Mouse (Mus musculus) embryo, embryonic 10.5 days (tissue): ENCODE measurements around the gene Fcrl5.

Source experiments
- DNase-seq: peaks from one replicate; pipeline ENCODE4 v3.0.0-alpha.2; 2015; ENCODE audit warnings: low spot score

The Fcrl5 gene

DNA sequence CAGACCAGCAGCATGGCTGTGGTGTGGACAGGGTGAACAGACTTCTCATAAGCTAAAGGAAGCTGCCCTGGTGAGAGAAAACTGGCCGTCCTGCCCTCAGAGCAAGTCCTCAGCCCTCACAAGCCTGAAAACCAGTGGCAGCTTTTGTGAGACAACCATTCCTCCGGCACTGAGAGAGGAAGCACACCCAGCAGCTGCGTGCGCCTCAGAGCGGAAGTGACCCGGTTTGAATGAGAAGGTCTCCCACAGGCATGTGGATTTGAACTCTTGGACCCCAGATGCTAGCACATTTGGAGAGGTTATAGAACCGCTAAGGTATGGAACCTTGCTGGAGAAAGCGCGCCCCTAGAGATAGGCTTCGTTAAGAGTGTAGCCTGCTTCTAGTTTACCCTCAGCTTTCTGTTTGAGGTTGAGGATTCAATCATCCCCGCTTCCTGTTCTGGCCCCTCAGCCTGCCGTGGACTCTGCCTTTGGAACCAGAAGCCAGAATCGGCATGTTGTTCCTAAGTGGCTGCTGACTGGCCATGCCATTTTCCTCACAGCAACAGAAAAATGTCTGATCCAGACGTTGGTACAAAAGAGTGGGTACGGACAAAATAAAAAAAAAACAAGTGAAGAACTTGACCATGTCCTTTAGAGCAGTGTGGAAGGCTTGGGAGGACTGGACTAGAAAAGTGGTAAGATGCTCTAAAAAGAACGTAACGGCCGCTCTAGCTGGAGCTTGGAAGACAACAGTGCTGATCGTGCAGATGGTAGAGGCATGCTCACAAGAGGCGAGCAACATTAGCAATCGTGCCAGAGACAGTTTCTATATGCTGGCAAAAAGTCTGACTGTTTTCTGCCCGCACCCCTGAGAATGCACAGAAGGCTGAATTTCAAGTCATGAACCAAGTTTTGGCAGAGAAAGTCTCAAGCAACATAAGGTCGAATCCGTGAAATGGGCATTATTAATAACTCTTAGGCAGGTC lies 64.8 kb downstream of the Fcrl5 start:
- no peak for DNase-seq

GRCm38 (mm10) chr3:87501151-87501550 lies 65.6 kb downstream of the Fcrl5 start:
- no peak for DNase-seq

DNA sequence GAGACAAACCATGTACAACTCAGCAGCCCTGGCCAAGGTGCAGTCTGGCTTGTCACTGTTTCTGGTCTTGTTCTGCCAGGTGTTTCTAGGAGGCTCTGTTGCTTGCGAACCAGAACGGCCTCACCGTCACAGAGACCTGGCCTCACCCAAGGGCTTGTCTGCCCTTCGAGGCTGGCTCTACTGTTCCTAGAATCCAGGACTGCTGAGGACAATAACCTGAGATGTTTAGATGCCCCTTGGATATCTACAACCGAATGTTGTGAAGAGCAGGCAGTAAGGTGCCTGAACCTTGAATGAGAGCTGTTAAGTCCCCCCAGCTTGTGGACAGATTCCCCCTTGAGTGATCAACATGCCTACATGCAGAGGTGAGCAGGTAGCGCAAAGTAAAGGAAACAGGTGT lies 67.2 kb downstream of the Fcrl5 start:
- no peak for DNase-seq

DNA sequence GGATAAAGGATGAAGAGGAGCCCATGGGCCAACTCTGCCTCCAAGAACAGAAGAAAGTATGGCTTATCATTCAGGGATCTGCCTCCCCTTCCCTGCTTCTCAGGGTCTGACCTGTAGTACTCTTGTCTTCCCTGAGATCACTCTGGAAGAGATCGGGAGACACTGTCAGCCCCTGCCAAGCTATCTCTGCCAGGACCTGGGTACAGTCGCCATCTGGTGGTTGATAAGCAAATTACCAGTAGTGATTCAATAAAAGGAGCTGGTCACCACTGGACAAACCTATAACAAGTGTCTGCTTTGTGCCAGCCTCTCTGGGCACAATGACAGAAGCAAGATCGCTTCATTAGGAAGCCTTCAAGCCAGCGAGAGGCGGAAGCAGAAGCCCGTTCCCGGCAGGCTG lies 68.8 kb downstream of the Fcrl5 start:
- DNase-seq = peak; percentile 75

DNA sequence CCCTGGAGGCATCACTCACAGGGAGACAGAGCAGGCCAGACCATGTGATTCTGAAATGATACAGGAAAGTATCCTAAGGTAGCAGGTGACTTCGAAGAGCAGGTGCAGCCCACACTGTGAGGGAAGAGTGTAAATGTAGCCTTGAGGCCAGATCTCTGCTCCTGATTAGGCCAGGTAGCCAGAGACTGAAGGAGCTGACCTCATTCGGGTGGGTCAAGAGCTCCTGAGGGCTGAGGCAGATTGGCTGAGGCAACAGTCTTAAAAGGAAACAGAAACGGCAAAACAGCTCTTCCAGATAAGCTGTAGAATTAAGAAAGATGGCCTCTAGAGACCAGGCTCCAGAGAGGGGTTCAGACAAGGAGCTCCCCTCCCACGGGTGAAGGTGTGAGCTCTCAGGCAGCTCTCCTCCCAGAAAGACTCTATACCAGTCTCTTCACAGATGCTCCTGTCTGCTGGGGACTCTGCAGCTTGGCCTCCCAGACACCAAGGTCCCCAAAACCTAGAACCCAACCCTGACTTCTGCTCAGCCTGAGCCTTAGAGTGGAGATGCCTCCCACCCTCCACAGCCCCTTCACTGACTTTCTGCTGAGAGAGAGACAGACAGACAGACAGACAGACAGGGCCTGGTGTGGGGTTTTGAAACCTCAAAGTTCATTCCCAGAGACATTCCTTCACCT lies 69.3 kb downstream of the Fcrl5 start:
- DNase-seq = no peak

- DNase-seq = no peak
These were observed 71.2 kb downstream of the Fcrl5 start for GRCm38 (mm10) chr3:87506456-87507416.

- peak; percentile 95 for DNase-seq
These were observed 72.8 kb downstream of the Fcrl5 start for GRCm38 (mm10) chr3:87508205-87508901.

GRCm38 (mm10) chr3:87509061-87509460 lies 73.5 kb downstream of the Fcrl5 start:
- DNase-seq = no peak

- no peak for DNase-seq
These were observed 75.3 kb downstream of the Fcrl5 start for GRCm38 (mm10) chr3:87510832-87511231.

DNA sequence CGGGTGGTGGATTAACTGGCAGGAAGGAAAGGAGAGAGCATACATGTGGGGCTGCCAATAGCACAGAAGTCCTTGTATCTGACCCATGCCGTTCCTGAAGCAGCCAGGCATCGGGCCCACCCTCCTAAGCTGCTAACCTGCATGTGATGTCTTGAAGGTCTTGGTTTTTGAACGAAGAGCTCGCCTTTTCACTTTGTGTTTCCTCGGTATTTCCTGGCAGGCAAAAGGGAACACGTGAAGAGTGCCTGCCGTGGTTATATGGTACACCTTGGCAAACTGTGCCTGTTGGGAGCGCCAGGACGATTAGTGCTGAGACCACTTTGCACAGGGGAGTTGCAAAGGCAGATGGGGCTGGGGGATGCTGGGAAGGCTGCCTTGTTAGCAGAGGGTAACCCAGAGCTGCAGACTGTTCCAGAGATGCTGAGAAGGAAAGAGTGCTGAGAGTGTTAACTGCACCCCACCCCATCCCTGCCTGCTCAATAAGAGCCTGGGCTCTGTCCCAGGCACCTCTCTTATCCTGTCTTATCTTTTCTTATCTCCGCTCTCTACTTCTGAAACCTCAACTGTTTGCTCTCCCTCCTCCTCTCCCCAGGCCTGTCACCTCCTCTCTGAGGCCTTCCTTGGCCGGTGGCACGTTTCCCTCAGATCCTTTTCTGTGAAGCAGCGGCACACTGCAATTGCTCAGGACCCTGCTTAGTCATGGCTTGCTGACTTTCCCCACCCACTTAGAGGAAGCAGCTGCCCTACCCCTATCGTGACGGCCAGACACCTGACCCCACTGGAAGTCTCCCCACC lies 76.6 kb downstream of the Fcrl5 start:
- no peak for DNase-seq

DNA sequence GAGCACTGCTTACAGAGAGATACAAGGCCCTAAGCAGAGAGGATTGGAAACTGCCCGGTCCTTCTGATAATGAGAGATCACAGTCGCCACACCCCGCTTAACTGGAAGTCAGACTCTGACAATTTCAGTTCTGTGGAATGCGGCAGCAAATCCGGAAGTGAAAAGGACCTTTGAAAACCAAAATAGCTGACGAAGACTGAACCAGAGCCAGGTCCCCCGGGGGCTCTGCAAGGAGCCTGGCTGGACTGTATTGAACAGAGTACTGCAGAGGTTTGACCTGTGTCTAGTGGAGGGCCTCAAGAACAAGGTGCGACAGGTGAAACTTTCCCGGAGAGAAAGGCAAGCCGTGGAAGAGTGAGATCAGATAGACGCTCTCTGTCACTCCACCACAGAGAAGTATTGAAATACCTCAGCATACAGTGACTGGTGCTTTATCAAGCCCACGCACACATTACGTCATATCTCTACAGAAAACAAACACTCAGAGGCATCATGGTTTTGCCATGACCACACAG lies 80.1 kb downstream of the Fcrl5 start:
- no peak for DNase-seq

GRCm38 (mm10) chr3:87518425-87518824 lies 82.9 kb downstream of the Fcrl5 start:
- no peak for DNase-seq

DNA sequence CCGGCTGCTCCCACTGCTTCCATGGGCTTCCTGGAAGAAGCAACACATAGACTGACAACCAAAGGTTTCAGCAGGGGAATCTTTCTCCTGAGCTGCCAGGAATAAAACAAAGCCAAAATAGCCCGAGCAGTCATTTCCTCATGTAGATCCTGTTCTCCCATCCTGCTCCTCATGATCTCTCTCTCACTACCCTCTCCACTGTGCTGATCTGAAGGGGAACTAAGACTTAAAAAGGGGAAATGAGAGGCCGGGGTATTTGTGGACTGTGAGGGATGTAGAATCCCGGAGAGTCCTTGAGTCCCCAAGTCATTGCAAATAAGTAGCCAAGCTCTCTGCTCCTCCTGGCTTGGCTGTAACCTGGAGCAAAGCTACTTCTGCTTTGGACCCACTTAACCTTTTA lies 85.6 kb downstream of the Fcrl5 start:
- DNase-seq = no peak

DNA sequence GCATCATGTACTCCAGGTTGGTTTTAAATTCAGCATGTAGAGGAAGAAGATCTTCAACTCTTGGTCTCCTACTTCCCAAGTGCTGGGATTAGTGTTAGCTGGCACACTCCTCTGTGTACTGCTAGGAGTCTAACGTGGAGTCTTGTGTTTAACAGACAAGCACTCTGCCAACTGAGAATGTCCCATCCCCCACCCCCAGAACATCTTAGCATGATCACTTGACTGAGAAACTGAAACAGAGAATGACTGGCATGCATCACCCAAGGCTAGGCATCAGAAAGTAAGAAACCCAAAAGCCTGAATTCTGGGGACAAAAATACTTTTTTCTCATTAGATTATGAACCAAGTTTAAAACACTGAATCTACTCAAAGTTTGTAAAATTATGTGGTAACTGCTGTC lies 86.3 kb downstream of the Fcrl5 start:
- no peak for DNase-seq

- no peak for DNase-seq
These were observed 88.1 kb downstream of the Fcrl5 start for GRCm38 (mm10) chr3:87523701-87524100.

GRCm38 (mm10) chr3:87525043-87525836 lies 89.7 kb downstream of the Fcrl5 start, which contains the start of gene Etv3:
Gene Etv3, plus strand, starts transcription at chr3:87525407.
- DNase-seq = peak; percentile 93

- DNase-seq = peak; percentile 34
These were observed 90.4 kb downstream of the Fcrl5 start for GRCm38 (mm10) chr3:87525837-87526570.

GRCm38 (mm10) chr3:87527139-87527538 lies 91.6 kb downstream of the Fcrl5 start:
- no peak for DNase-seq

DNA sequence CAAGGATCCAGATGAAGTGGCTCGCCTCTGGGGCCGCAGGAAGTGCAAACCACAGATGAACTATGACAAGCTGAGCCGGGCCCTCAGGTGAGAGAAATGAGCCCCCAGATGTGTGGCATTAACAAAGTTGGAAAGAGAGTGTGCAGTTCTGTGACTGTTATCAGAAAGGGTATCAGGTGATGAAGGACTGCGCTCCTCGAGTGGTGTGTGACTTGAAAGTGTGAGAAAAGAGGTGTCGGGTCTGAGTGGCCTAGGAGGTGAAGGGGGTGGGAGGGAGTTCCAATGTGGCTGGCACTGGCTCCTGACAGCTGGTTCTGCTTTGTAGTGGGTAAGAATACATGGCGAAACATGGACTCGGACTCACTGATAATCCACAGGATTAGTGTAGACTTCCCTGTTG lies 92.4 kb downstream of the Fcrl5 start:
- DNase-seq = no peak
